Mouse (Mus musculus): ENCODE measurements around the gene Zfp955a.
"Not testable (repeated sequence)": the region's sequence is repeated elsewhere in the genome, so short reads cannot be mapped to it uniquely, and the experiment has no call there.

Gene Zfp955a

GRCm38 (mm10) chr17:33254530-33255318 is at the start of gene Zfp955a:
Gene Zfp955a, minus strand, starts transcription at chr17:33255145.
- not testable (repeated sequence) for DNase-seq (ENCODE audit: low spot score in 2 of 2)

GRCm38 (mm10) chr17:33289876-33290149 is 34.9 kb upstream of the Zfp955a start:
- not testable (repeated sequence) for DNase-seq (ENCODE audit: low spot score in 2 of 2)

GRCm38 (mm10) chr17:33289039-33289875 is 34.3 kb upstream of the Zfp955a start, which contains the start of gene Zfp955b:
Gene Zfp955b, plus strand, starts transcription at chr17:33289544.
- DNase-seq (ENCODE audit: low spot score in 2 of 2): not testable (repeated sequence)

GRCm38 (mm10) chr17:33268907-33269306 is 14.0 kb upstream of the Zfp955a start:
- no peak for DNase-seq (ENCODE audit: low spot score in 2 of 2)

GRCm38 (mm10) chr17:33264376-33264775 is 9.4 kb upstream of the Zfp955a start, which contains the start of gene Olfr63:
Gene Olfr63, plus strand, starts transcription at chr17:33264676.
- no peak for DNase-seq (ENCODE audit: low spot score in 2 of 2)

GRCm38 (mm10) chr17:33255319-33255657 is 343 bp upstream of the Zfp955a start:
- not testable (repeated sequence) for DNase-seq (ENCODE audit: low spot score in 2 of 2)

GRCm38 (mm10) chr17:33236646-33237045 is 18.3 kb downstream of the Zfp955a start:
- not testable (repeated sequence) for DNase-seq (ENCODE audit: low spot score in 2 of 2)

GRCm38 (mm10) chr17:33221590-33221989 is 33.4 kb downstream of the Zfp955a start, which contains the start of gene Olfr1564:
Gene Olfr1564, minus strand, starts transcription at chr17:33221690.
- no peak for DNase-seq (ENCODE audit: low spot score in 2 of 2)

GRCm38 (mm10) chr17:33191002-33191401 is 63.9 kb downstream of the Zfp955a start, which contains the start of gene Olfr239:
Gene Olfr239, plus strand, starts transcription at chr17:33191302.
- DNase-seq (ENCODE audit: low spot score in 2 of 2): not testable (repeated sequence)
